Mouse (Mus musculus) spleen, postnatal 36 days (tissue): Measurements from ENCODE around the gene Pkd2.
"Not testable (repeated sequence)": the region's sequence is repeated elsewhere in the genome, so short reads cannot be mapped to it uniquely, and the experiment has no call there.

Experiments used
- DNase-seq, 2 experiments: peaks; one replicate each; pipeline ENCODE4 v3.0.0; 2022; ENCODE audit warnings: low spot score in 2 of 2, mixed read lengths in 1 of 2

The Pkd2 gene

GRCm38 (mm10) chr5:104458832-104459705 lies at the start of gene Pkd2:
Pkd2 (plus strand) TSS chr5:104459450.
- DNase-seq, result peak in 1 of 2 experiments; percentile 7

- DNase-seq, result no peak
These were observed 43.3 kb upstream of the Pkd2 start for GRCm38 (mm10) chr5:104415999-104416398.

GRCm38 (mm10) chr5:104417028-104417427 lies 42.2 kb upstream of the Pkd2 start:
- DNase-seq, result no peak

GRCm38 (mm10) chr5:104417721-104418120 lies 41.5 kb upstream of the Pkd2 start:
- DNase-seq, result no peak

GRCm38 (mm10) chr5:104422039-104422438 lies 37.2 kb upstream of the Pkd2 start:
- DNase-seq, result no peak

- DNase-seq, result no peak
These were observed 35.4 kb upstream of the Pkd2 start for GRCm38 (mm10) chr5:104423861-104424260.

GRCm38 (mm10) chr5:104425949-104426348 lies 33.3 kb upstream of the Pkd2 start:
- peak; percentile 2 to 6 for DNase-seq

GRCm38 (mm10) chr5:104432886-104433285 lies 26.4 kb upstream of the Pkd2 start:
- DNase-seq, result peak in 1 of 2 experiments; percentile 6

- DNase-seq, result no peak
These were observed 25.2 kb upstream of the Pkd2 start for GRCm38 (mm10) chr5:104433968-104434565.

- DNase-seq, result peak; percentile 3 to 6
These were observed 24.4 kb upstream of the Pkd2 start, which contains the start of gene Spp1 for GRCm38 (mm10) chr5:104434835-104435301. Spp1 (plus strand) TSS chr5:104435118.

- DNase-seq, result no peak
These were observed 22.7 kb upstream of the Pkd2 start for GRCm38 (mm10) chr5:104436406-104437076.

- no peak for DNase-seq
These were observed 16.9 kb upstream of the Pkd2 start for GRCm38 (mm10) chr5:104442396-104442795.

- DNase-seq, result no peak
These were observed 16.4 kb upstream of the Pkd2 start for GRCm38 (mm10) chr5:104442850-104443249.

GRCm38 (mm10) chr5:104446156-104446555 lies 13.1 kb upstream of the Pkd2 start:
- peak; percentile 13 to 18 for DNase-seq

GRCm38 (mm10) chr5:104448346-104448745 lies 10.9 kb upstream of the Pkd2 start:
- not testable (repeated sequence) for DNase-seq

- DNase-seq, result no peak
These were observed 9.8 kb upstream of the Pkd2 start for GRCm38 (mm10) chr5:104449491-104449890.

- no peak for DNase-seq
These were observed 6.2 kb upstream of the Pkd2 start for GRCm38 (mm10) chr5:104453075-104453474.

- DNase-seq, result no peak
These were observed 4.7 kb upstream of the Pkd2 start for GRCm38 (mm10) chr5:104454564-104454963.

- no peak for DNase-seq
These were observed 631 bp downstream of the Pkd2 start for GRCm38 (mm10) chr5:104459706-104460455.

GRCm38 (mm10) chr5:104460456-104460838 lies 1.2 kb downstream of the Pkd2 start:
- DNase-seq, result no peak

- DNase-seq, result no peak
These were observed 1.6 kb downstream of the Pkd2 start for GRCm38 (mm10) chr5:104460856-104461255.

GRCm38 (mm10) chr5:104465279-104465678 lies 6.0 kb downstream of the Pkd2 start:
- no peak for DNase-seq
